Mouse (Mus musculus): Measurements from ENCODE around the gene Tmem219. TPM values are rescaled to one million over a fixed set of nuclear protein-coding genes. Genes with fewer than 3 reads are reported as not detected.
"Not testable (repeated sequence)": the region's sequence is repeated elsewhere in the genome, so short reads cannot be mapped to it uniquely, and the experiment has no call there.

Gene Tmem219
- polyA plus RNA-seq, 1 experiment from 2014 or later, result 28.4 TPM

DNA sequence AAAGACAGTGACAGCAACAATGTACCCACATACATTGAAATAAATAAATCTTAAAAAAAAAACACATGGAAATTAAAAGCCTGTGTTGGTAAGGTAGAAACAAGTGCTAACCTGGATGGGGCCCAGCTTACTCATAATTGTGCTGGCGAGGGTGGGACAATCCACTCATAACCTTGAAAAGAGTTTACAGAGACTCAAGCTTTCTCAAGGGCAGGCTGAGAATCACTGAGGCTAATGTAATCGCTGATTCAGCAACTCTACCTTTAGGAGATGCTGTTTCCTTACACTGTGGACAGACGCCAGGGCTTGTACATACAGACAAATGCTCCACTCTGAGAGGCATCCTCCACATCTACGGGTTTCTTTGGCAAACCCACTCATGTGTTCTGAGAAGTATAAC is 2.7 kb downstream of the Tmem219 start:
- H3K27ac ChIP-seq, result no peak overlapping the region
- peaks cover 9% of the 10 kb centered on the region for H3K4me1 ChIP-seq (replicated peaks)
- no peak overlapping the region for H3K4me3 ChIP-seq
- ATAC-seq (ENCODE audit: low FRiP score), result no peak
- 84% methylated on average over 4 of the region's 4 CpGs for WGBS
- H3K9ac ChIP-seq, result no peak overlapping the region
- no peak overlapping the region for H3K4me2 ChIP-seq
- no peaks in the 10 kb centered on the region for H3K27me3 ChIP-seq
- no peaks in the 10 kb centered on the region for H3K36me3 ChIP-seq
- H3K9me3 ChIP-seq, result no peaks in the 10 kb centered on the region

DNA sequence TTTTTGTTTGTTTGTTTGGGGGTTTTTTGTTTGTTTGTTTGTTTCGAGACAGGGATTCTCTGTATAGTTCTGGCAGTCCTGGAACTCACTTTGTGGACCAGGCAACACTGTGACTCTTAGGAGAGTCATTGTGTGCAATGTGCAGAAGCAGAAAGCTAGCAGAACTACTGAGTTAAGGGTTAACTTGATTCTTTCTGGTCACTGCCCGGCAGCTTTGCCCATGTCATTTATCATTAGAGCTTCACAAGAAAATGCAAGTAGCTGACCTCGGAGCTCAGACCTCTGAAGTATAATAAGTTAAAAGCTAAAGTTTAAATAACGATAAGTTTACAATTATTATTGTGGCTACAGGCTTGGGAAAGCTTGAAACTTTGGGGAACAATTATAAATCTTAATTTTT is 4.4 kb downstream of the Tmem219 start:
- not testable (repeated sequence) for H3K4me1 ChIP-seq (replicated peaks); ATAC-seq (ENCODE audit: low FRiP score); H3K4me3 ChIP-seq; H3K27ac ChIP-seq; H3K4me2 ChIP-seq; H3K9ac ChIP-seq; H3K36me3 ChIP-seq; H3K27me3 ChIP-seq; H3K9me3 ChIP-seq
- 24% methylated on average over 4 of the region's 4 CpGs for WGBS

DNA sequence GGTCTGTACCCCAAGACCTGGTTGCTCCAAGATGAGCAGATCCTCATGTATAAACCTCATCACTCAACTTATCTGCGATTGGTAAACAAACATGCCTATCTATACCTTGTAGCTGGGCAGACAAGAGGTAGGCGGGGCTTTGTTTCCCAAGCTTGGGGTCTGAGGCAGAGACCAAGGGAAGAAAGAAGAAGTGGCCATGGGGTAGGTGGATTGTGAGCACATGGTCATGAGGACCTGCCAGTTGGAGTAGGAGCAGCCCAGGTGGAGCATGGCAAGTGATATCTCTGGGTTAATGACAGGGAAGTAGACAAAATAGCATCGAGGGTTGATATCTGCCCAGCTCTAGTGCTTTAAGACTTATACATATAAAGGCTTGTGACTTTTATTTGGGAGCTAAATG is 7.9 kb downstream of the Tmem219 start:
- no peaks in the 10 kb centered on the region for H3K36me3 ChIP-seq
- WGBS, result 88% methylated on average over 3 of the region's 3 CpGs
- no peak for ATAC-seq (ENCODE audit: low FRiP score)
- H3K4me2 ChIP-seq, result no peak overlapping the region
- no peak overlapping the region for H3K4me3 ChIP-seq
- H3K4me1 ChIP-seq (replicated peaks), result no peaks in the 10 kb centered on the region
- no peaks in the 10 kb centered on the region for H3K9me3 ChIP-seq
- no peak overlapping the region for H3K9ac ChIP-seq
- H3K27ac ChIP-seq, result no peak overlapping the region
- H3K27me3 ChIP-seq, result no peaks in the 10 kb centered on the region

DNA sequence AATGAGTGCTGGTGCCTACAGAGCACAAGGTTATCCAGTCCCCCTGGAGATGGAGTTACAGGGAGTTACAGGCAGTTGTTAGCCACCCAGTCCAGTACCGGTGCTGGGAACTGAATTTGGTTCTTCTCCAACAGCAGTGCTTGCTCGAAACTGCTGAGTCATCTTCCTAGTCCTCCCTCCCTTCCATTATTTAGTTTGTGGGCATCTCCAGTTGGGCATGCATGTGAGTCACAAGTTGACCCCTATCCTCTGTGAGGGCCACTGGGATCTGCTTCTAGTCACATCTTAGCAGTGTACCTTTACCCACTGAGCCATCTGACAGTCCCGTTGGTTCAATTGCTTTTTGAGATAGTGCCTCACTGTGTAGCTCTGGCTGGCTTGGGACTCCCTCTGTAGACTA is 17.1 kb downstream of the Tmem219 start:
- no peaks in the 10 kb centered on the region for H3K9me3 ChIP-seq
- no peak overlapping the region for H3K27ac ChIP-seq
- H3K4me1 ChIP-seq (replicated peaks), result no peaks in the 10 kb centered on the region
- H3K36me3 ChIP-seq, result no peaks in the 10 kb centered on the region
- no peak for ATAC-seq (ENCODE audit: low FRiP score)
- WGBS, result 78% methylated on average over 3 of the region's 3 CpGs
- H3K4me3 ChIP-seq, result no peak overlapping the region
- no peaks in the 10 kb centered on the region for H3K27me3 ChIP-seq
- H3K4me2 ChIP-seq, result no peak overlapping the region
- no peak overlapping the region for H3K9ac ChIP-seq

DNA sequence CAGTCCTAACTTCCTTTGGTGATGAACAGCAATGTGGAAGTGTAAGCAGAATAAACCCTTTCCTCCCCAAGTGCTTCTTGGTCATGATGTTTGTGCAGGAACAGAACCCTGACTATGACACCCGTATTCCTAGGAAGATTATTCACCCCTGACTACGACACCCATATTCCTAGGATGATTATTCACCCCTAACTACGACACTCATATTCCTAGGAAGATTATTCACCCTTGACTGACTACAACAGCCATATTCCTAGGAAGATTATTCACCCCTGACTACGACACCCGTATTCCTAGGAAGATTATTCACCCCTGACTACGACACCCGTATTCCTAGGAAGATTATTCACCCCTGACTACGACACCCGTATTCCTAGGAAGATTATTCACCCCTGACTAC is 22.9 kb downstream of the Tmem219 start:
- WGBS, result 94% methylated on average over 7 of the region's 9 CpGs
- not testable (repeated sequence) for H3K9me3 ChIP-seq; ATAC-seq (ENCODE audit: low FRiP score); H3K9ac ChIP-seq; H3K4me3 ChIP-seq; H3K4me2 ChIP-seq; H3K36me3 ChIP-seq; H3K27ac ChIP-seq; H3K27me3 ChIP-seq
- peaks cover 19% of the 10 kb centered on the region for H3K4me1 ChIP-seq (replicated peaks)

DNA sequence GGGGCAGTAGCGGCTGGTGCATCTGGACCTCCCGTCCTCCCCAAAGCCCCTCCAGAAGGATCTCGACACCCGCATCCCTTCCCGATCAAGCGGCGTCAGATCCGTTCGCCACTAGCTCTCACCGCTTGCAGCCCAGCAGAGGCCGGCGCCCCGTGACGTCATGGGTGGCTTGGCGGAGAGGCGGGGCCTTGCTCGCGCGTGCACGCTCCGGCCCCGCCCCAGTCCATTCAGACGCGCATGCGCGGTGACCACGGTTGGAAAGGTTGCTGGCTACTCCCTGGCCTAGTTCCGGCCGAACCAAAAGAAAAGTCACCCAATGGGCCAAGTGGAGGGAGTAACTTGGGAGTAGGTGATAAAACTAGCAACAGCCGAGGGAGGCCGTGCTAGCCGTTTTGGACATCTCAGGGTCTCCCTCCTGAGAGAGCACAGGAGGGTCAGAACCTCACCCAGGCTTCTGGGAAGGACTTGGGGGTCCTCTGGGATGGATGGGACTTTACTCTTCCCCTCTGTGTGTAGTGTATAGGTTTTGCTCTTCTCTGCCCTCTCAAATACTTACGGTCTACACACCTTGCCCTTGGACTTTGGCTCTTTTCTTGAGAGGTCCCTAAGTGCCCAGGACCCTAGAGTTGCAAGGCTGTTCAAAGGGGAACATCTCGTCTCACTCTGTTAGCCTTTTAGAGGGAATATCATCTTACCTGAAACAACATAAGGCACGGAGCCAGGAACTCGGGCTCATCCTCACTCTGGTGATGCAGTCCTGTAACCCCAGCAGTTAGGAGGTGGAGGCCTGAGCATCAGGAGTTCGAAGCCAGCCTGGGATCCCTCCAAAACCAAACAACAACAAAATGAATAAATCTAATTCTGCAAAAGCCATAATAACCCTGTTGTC is 24.4 kb downstream of the Tmem219 start:
- Histone ChIP-seq H3K27me3 (no peaks in the 10 kb centered on the region), H3K4me2 (peak overlapping the region; percentile 73), H3K9ac (peak overlapping the region; percentile 87), H3K27ac (peak overlapping the region; percentile 94), H3K36me3 (no peaks in the 10 kb centered on the region), H3K4me1 (replicated peaks) (peaks cover 19% of the 10 kb centered on the region), H3K9me3 (no peaks in the 10 kb centered on the region), H3K4me3 (peak overlapping the region; percentile 65)
- peak; percentile 94 for ATAC-seq (ENCODE audit: low FRiP score)
- 13% methylated on average over 37 of the region's 37 CpGs for WGBS

DNA sequence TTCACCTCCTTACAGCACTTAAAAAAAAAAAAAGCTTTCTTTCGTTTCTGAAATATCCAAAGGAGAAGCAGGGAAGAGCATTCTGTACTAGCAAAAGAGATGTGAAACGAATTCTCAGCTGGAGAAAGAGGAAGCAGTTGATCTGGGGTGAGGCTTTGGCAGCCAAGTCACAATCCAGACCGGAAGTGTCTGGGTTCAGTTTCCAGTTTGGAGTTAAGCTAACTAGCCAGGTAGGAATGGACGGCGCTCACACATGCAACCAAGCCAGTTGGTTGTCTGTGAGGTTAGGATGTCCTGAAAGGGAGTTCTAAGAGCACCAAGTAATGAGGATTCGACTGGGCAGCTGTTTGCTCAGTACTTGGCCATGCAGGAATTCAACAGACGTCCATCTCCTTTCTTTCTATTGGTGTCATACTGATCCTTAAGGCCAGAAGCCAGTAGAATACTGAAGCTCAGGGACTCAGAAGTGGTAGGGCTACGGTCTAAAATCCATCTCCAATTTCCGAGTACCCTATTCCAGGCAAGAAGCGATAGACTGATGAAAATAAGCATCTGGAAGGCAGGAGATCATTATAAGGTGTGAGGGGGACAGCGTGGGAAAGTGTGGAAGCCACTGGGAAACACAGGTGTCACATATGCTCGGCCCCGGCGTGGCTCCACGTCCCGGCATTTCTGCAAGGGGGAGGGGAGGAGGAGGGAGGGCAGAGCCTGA is 25.2 kb downstream of the Tmem219 start:
- Histone ChIP-seq H3K4me2 (peak overlapping the region; percentile 73), H3K9me3 (no peaks in the 10 kb centered on the region), H3K4me1 (replicated peaks) (peaks cover 19% of the 10 kb centered on the region), H3K27me3 (no peaks in the 10 kb centered on the region), H3K4me3 (peak overlapping the region; percentile 65), H3K9ac (peak overlapping the region; percentile 87), H3K36me3 (no peaks in the 10 kb centered on the region), H3K27ac (peak overlapping the region; percentile 94)
- peak; percentile 27 for ATAC-seq (ENCODE audit: low FRiP score)
- 25% methylated on average over 16 of the region's 16 CpGs for WGBS

DNA sequence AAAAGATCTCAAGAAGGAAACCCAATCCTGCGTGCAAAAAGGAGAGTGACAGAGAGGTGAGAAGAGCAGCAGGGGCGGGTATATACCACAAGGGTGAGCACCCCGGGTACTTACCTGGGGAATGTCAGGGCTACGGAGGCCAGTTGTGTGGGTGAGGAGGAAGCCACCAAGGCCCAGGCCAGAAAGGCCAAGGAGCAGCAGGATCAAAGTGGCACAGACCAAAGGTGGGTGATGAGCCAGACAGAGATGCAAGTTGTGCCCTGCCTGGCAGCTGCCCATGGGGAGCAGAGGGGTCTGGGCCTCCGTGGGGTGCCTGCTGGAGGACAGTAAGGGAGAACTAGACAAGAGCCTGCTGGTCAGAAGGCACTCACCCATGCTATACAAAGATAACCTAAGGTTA is 25.8 kb downstream of the Tmem219 start:
- H3K27ac ChIP-seq, result no peak overlapping the region
- H3K36me3 ChIP-seq, result no peaks in the 10 kb centered on the region; the same call in 1 of the 2 replicates
- no peaks in the 10 kb centered on the region for H3K27me3 ChIP-seq
- no peaks in the 10 kb centered on the region for H3K9me3 ChIP-seq
- no peak for ATAC-seq (ENCODE audit: low FRiP score)
- 91% methylated on average over 5 of the region's 5 CpGs for WGBS
- peaks cover 19% of the 10 kb centered on the region for H3K4me1 ChIP-seq (replicated peaks)
- H3K9ac ChIP-seq, result peak overlapping the region; percentile 87; the same call in 1 of the 2 replicates
- no peak overlapping the region for H3K4me3 ChIP-seq
- peak overlapping the region; percentile 73; the same call in 1 of the 2 replicates for H3K4me2 ChIP-seq

DNA sequence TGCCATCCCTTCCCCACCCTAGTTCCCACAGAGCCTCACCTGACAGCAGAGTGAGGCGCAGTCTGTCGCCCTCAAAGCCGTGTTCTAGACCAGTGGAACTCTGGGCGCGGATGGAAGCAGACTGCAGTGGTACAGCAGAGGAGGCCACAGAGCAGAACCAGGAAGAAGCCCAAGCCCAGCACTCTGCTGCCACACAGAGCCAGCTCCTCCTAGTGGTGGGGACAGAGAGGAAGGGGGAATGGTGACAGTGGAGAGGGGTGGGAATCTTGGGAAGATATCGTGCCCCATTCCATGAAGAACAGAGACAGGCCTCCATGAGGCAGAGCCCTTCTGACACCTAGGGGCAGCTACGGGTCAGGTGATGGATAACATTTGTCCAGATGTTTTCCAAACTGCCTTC is 33.9 kb downstream of the Tmem219 start:
- Histone ChIP-seq H3K9me3 (no peaks in the 10 kb centered on the region), H3K27me3 (no peaks in the 10 kb centered on the region), H3K4me3 (no peak overlapping the region), H3K36me3 (peaks cover 17% of the 10 kb centered on the region; the same call in 1 of the 2 replicates), H3K4me1 (replicated peaks) (no peaks in the 10 kb centered on the region), H3K4me2 (no peak overlapping the region), H3K27ac (no peak overlapping the region), H3K9ac (no peak overlapping the region)
- 49% methylated on average over 7 of the region's 7 CpGs for WGBS
- no peak for ATAC-seq (ENCODE audit: low FRiP score)

DNA sequence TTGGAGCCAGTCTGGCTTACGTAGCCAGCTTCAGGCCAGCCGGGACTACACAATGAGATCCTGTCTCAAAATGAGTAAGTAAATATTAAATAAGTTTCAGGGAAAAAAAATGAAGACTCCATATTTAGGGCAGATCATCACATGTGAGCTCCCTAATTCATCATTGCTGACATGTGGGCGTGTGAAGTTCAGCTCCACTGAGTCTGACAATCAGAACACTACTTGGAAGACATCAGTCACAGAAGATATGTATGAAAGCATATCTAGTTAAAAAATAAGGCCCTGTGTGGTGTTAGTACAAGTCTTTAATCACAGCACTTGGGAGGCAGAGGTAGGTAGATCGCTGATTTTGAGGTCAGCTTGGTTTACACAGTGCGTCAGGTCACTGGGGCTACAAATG is 35.4 kb downstream of the Tmem219 start:
- H3K27me3 ChIP-seq, result no peaks in the 10 kb centered on the region
- no peak overlapping the region for H3K4me2 ChIP-seq
- H3K4me3 ChIP-seq, result no peak overlapping the region
- no peak overlapping the region for H3K9ac ChIP-seq
- 86% methylated on average over 5 of the region's 5 CpGs for WGBS
- H3K9me3 ChIP-seq, result no peaks in the 10 kb centered on the region
- ATAC-seq (ENCODE audit: low FRiP score), result no peak
- H3K36me3 ChIP-seq, result peaks cover 17% of the 10 kb centered on the region; the same call in 1 of the 2 replicates
- H3K4me1 ChIP-seq (replicated peaks), result peaks cover 15% of the 10 kb centered on the region
- H3K27ac ChIP-seq, result no peak overlapping the region

DNA sequence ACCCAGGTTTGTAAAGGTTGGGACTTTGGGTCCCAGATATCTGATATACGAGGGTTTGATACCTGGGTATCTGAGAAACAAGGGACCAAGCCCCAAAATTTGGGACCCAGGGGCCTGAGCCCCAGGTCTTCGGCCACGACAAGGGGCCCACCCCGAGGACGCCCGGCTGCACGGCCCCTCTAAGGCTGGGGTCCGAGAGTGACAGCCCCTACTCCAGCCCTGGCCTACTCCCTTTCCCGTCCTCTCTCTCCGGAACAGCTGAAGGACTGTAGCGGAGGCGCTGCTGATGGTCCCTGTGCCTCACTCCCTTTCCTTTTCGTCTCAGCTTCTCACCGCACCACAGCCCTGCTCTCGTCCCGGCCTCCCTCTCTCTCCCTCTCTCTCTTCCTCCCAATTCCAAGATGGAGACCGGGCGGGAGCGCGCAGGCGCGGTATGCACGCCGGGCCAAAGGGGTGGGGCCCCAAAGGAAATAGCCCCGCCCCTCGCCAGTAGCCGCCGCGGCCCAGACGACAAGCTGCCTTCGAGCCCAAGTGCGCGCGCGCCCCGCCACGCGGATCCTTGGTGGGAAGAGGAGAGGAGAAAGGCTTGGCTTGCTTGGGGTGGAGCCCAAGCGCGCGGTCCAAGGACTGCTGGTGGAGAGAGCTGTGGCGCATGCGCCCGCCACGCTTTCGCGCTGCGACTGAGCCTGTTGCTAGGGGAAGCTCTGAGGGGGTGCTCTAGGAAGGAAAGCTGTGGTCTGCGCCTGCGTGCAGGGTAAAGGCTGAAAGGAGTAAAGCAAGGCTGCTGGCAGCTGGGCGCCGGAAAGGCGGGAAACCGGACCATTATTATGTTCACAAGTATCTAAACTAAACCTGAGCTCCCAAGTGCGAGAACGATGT is 38.2 kb downstream of the Tmem219 start, which contains the start of gene Taok2:
TSS of gene Taok2 (minus strand) at position 418 of the 879 bp plus-strand sequence.
- peaks cover 40% of the 10 kb centered on the region for H3K4me1 ChIP-seq (replicated peaks)
- WGBS, result under 1% methylated on average over 56 of the region's 56 CpGs
- H3K36me3 ChIP-seq, result peaks cover 10% of the 10 kb centered on the region

DNA sequence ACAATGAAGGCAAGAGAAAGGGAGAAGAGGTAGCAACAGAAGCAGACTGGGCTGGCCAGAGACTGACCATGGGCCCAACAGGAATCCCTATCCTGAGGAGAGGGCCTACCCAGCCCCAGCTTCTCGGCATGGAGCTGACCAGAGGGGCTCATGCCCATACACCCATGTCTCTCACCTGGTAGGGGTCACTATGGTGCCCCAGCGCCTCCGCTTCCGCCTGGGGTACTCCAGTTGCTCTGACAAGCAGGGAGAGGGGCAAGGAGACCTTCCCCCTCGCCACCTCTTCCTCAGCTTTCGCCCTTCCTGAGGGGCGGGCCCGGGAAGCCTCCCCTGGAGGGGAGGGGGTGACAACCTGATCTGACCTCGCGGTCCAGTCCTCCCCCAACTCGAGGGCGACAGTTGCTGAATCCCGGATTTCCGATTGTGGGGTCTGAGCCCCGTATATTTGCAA is 39.0 kb downstream of the Tmem219 start:
- Histone ChIP-seq H3K4me2 (peak overlapping the region; percentile 100), H3K9ac (peak overlapping the region; percentile 96), H3K27me3 (no peaks in the 10 kb centered on the region), H3K4me1 (replicated peaks) (peaks cover 40% of the 10 kb centered on the region), H3K9me3 (no peaks in the 10 kb centered on the region), H3K36me3 (peaks cover 18% of the 10 kb centered on the region), H3K27ac (peak overlapping the region; percentile 96), H3K4me3 (peak overlapping the region; percentile 92)
- no peak for ATAC-seq (ENCODE audit: low FRiP score)
- 0% methylated on average over 15 of the region's 15 CpGs for WGBS

More for the DNA sequence above, 38.2 kb downstream of the Tmem219 start, which contains the start of gene Taok2:
- H3K9ac ChIP-seq, result peak within 1 kb of the TSS; percentile 96
- peak within 1 kb of the TSS; percentile 92 for H3K4me3 ChIP-seq
- ATAC-seq (ENCODE audit: low FRiP score), result peak; percentile 98
- no peaks in the 10 kb centered on the region for H3K27me3 ChIP-seq
- H3K4me2 ChIP-seq, result peak within 1 kb of the TSS; percentile 100
- H3K27ac ChIP-seq, result peak within 1 kb of the TSS; percentile 96
- no peaks in the 10 kb centered on the region for H3K9me3 ChIP-seq
